Mouse (Mus musculus) E14TG2a.4 (cell line): ENCODE measurements around the gene Prmt8.

ENCODE experiments used
- CTCF ChIP-seq: conservative IDR thresholded peaks from 2 replicates; pipeline ENCODE4 v1.5.1; 2014; ENCODE audit warnings: low read length
- NANOG ChIP-seq: IDR thresholded peaks from 2 replicates; pipeline ENCODE4 v1.6.1; 2014; ENCODE audit warnings: borderline replicate concordance, low read length, mixed read lengths
- POU5F1 ChIP-seq: IDR thresholded peaks from 2 replicates; pipeline ENCODE4 v1.6.1; 2014; ENCODE audit warnings: low read length, borderline replicate concordance

DNA sequence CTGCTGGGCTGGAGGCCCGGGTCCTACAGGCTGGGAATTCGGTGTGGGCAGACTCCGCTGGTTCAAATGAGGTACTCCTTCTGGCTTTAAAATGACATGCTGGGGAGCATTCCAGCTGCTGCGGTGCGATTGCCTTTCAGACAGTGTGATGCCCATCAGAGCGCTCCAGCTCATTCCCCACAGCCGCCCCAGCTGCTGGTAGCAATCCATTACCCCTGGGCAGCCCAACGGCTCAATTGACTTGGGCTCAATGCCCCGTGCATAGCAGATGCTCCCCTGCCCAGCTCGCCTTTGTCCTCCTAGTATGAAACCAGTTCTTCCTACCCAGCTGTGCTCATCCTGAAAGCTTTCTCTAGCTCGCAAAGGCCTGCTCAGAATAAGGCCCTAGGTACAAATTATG is 92.4 kb downstream of the Prmt8 start:
- no peak for TF ChIP-seq CTCF
- no peak for TF ChIP-seq NANOG
- TF ChIP-seq POU5F1 = no peak
